Mouse (Mus musculus): ENCODE measurements around the gene Iqcf3. TPM values are rescaled to one million over a fixed set of nuclear protein-coding genes. Genes with fewer than 3 reads are reported as not detected.

The Iqcf3 gene
- polyA plus RNA-seq (2012; rRNA removed) = not detected in 2 replicates

GRCm38 (mm10) chr9:106561531-106561930 lies at the start of gene Iqcf3:
Gene Iqcf3, minus strand, starts transcription at chr9:106561631.

GRCm38 (mm10) chr9:106570896-106571295 lies 9.5 kb upstream of the Iqcf3 start, which contains the start of gene Iqcf4:
Gene Iqcf4, minus strand, starts transcription at chr9:106570996.

GRCm38 (mm10) chr9:106514273-106514672 lies 47.2 kb downstream of the Iqcf3 start, which contains the start of gene Iqcf5:
Gene Iqcf5, plus strand, starts transcription at chr9:106514573.

GRCm38 (mm10) chr9:106499667-106500066 lies 61.8 kb downstream of the Iqcf3 start, which contains the start of gene Iqcf1:
Gene Iqcf1, plus strand, starts transcription at chr9:106499967.

GRCm38 (mm10) chr9:106476924-106477484 lies 84.4 kb downstream of the Iqcf3 start, which contains the start of gene Parp3:
Gene Parp3, minus strand, starts transcription at chr9:106476949.

GRCm38 (mm10) chr9:106475663-106476001 lies 85.8 kb downstream of the Iqcf3 start, which contains the start of gene Rrp9:
Gene Rrp9, plus strand, starts transcription at chr9:106475963.

GRCm38 (mm10) chr9:106465571-106466200 lies 95.7 kb downstream of the Iqcf3 start, which contains the start of gene Gpr62:
Gene Gpr62, minus strand, starts transcription at chr9:106465938.

GRCm38 (mm10) chr9:106453271-106454070 lies 108.0 kb downstream of the Iqcf3 start, which contains the start of gene Pcbp4:
Gene Pcbp4, plus strand, starts transcription at chr9:106453291.

Other genes starting within 250 kb of the Iqcf3 start
- gene Dusp7, start 193.0 kb downstream of the Iqcf3 start, polyA plus RNA-seq (2012; rRNA removed) = 34.0 and 34.3 TPM in 2 replicates
- 172 and 188 TPM in 2 replicates for gene Rpl29, start 132.2 kb downstream of the Iqcf3 start, polyA plus RNA-seq (2012; rRNA removed)
- gene Acy1, start 123.3 kb downstream of the Iqcf3 start, polyA plus RNA-seq (2012; rRNA removed) = 12.3 and 15.9 TPM in 2 replicates
- gene Abhd14b, start 114.2 kb downstream of the Iqcf3 start, polyA plus RNA-seq (2012; rRNA removed) = 59.6 and 68.4 TPM in 2 replicates
- gene Abhd14a, start 114.0 kb downstream of the Iqcf3 start, polyA plus RNA-seq (2012; rRNA removed) = 11.9 and 16.1 TPM in 2 replicates
- gene Pcbp4, start 108.3 kb downstream of the Iqcf3 start, polyA plus RNA-seq (2012; rRNA removed) = 37.0 and 40.1 TPM in 2 replicates
- 0.19 and 0.33 TPM in 2 replicates for gene Gpr62, start 95.7 kb downstream of the Iqcf3 start, polyA plus RNA-seq (2012; rRNA removed)
- gene Rrp9, start 85.7 kb downstream of the Iqcf3 start, polyA plus RNA-seq (2012; rRNA removed) = 14.1 and 17.0 TPM in 2 replicates
- 19.1 and 26.3 TPM in 2 replicates for gene Parp3, start 84.7 kb downstream of the Iqcf3 start, polyA plus RNA-seq (2012; rRNA removed)
- gene Iqcf1, start 61.7 kb downstream of the Iqcf3 start, polyA plus RNA-seq (2012; rRNA removed) = not detected in 2 replicates
- gene Iqcf5, start 47.1 kb downstream of the Iqcf3 start, polyA plus RNA-seq (2012; rRNA removed) = not detected in 2 replicates
- not detected in 2 replicates for gene Iqcf4, start 9.4 kb upstream of the Iqcf3 start, polyA plus RNA-seq (2012; rRNA removed)
- not detected in 2 replicates for gene Iqcf6, start 65.0 kb upstream of the Iqcf3 start, polyA plus RNA-seq (2012; rRNA removed)
- not detected in 2 replicates for gene Grm2, start 94.5 kb upstream of the Iqcf3 start, polyA plus RNA-seq (2012; rRNA removed)
- gene Tex264, start 124.3 kb upstream of the Iqcf3 start, polyA plus RNA-seq (2012; rRNA removed) = 61.4 and 82.8 TPM in 2 replicates
- 17.3 and 17.6 TPM in 2 replicates for gene Rad54l2, start 227.6 kb upstream of the Iqcf3 start, polyA plus RNA-seq (2012; rRNA removed)